Mouse (Mus musculus) embryo, embryonic 11 days (tissue): ENCODE measurements around the gene Rasa3.

ENCODE experiments used
- DNase-seq: peaks from one replicate; pipeline ENCODE4 v3.0.0-alpha.2; 2015

Gene Rasa3

GRCm38 (mm10) chr8:13614136-13614535, 63.3 kb downstream of the Rasa3 start:
- no peak for DNase-seq

DNA sequence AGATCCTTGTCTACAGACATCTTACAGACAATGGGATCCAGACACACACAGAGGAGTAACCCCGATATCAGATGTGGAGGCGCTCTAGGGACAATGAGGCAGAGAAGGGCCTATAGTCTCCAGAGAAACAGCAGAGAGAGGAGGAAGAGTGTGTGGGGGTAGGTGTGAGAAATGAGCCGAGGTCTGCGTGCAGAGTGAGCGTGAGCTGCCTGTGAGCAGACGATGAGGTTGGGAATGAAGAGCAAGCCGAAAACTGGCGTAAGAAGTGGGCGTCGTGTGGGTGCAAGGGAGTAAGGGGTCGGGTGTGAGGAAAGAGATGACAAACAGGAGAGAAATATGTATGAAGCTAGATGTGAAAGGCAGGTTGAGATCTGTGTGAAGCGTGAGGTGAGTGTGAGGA, 65.7 kb downstream of the Rasa3 start:
- no peak for DNase-seq

- no peak for DNase-seq
These were observed 67.4 kb downstream of the Rasa3 start for GRCm38 (mm10) chr8:13609971-13610370.

DNA sequence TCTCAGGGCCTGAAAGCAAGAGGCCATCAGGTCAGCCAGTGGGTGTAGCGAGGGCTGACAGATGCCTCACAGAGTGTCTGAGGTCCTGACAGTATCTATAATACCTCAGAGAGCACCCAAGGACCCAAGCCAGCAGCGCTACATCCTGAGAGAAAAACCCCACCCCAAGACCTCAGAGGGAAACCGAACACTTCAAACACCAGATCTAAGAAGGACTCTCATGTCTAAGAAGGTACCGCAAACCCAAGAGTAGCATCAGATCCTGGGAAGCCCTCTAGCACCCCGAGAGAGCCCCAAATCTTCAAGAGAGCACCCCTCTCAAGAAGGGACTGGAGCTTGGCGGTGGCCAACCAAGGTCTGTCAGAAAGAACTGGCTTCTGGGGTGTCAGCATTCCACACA, 68.5 kb downstream of the Rasa3 start:
- DNase-seq = no peak

DNA sequence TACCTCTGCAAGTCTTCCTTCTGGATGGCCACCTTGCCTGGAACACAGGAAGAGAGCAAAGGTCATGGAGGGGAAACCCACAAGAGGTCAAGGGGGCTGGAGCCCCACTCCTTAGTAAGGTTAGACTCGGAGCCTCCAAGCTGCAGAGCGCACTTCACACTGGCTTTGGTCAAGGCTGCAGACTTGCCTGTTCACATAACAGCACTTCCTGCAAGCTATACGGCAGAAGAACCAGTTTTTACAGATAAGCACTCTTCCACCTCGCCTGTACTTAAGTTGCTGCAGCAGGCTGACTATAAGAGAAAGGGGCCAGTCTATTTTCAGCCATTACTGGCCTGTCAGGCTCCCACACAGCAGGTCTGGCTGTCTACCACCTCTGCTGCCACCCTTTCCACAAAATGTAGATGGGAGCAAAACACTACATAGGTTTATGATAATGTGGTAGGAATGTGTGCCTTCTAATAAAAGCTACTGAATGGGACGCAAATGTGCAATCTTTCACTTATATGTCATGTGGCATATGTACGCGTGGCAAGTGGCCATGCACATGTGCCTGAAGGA, 71.4 kb downstream of the Rasa3 start:
- DNase-seq = no peak

GRCm38 (mm10) chr8:13602621-13603020, 74.8 kb downstream of the Rasa3 start:
- peak; percentile 55 for DNase-seq

DNA sequence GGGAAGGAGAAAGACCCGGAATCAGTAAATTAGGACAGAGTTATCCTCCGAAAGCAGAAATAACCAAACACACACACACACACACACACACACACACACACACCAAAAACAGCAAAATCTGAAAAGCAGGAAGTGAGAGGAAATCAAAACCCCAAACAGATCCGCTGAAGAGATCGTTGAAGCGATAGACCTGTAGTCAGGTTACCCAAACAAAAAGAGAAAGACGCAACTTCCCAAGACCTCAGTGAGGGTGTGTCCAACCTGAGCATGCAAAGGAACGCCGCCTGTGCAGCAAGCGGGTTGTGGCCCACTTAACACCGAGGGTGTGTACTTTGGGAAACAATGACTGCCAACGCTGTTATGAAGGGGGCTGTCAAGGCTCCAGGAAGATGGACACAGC, 76.2 kb downstream of the Rasa3 start:
- DNase-seq = no peak

- DNase-seq = no peak
These were observed 76.7 kb downstream of the Rasa3 start for GRCm38 (mm10) chr8:13600716-13601115.

GRCm38 (mm10) chr8:13600204-13600603, 77.2 kb downstream of the Rasa3 start:
- DNase-seq = peak; percentile 14

DNA sequence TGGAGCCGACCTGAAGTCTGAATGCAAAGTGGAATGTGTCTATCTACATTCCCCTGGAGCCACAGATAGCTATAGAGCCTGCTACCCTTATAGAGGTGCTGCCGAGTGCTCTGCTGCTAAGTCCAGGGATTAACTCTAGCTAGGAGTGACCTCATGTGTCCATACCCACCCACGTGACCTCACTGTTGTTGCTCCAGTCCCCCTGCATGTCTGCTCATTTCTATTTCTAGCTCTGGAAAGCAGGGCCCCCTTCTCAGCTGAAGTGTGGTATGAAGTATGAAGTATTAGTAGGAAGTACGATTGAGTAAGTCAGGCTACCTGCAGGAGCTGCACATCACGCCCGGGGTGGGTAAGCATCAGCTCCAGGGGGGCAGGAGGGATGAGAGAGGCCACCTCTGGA, 79.6 kb downstream of the Rasa3 start:
- no peak for DNase-seq

GRCm38 (mm10) chr8:13595861-13596260, 81.5 kb downstream of the Rasa3 start:
- DNase-seq = no peak

DNA sequence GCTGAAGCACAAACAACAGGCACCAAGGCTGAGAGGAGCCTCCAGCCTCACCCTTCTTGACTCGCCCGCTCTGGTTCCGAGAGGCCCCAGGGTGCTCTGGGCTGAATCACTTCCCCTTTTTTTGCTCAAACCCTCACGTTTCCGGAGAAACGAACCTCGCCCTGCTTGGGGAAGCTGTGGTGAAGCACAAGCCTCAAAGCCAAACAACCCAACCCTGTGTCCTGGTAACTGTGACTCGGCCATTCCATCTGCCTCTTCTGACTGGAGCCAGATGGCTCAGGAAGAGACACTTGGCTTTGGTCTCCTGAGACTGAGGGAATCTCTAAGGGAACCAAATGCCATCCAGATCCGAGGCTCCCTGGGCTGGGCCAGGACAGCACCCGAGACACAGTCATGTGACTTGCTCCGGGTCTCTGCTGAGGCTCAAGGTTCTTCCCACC, 82.5 kb downstream of the Rasa3 start:
- no peak for DNase-seq

- no peak for DNase-seq
These were observed 84.1 kb downstream of the Rasa3 start for GRCm38 (mm10) chr8:13593340-13593739.

DNA sequence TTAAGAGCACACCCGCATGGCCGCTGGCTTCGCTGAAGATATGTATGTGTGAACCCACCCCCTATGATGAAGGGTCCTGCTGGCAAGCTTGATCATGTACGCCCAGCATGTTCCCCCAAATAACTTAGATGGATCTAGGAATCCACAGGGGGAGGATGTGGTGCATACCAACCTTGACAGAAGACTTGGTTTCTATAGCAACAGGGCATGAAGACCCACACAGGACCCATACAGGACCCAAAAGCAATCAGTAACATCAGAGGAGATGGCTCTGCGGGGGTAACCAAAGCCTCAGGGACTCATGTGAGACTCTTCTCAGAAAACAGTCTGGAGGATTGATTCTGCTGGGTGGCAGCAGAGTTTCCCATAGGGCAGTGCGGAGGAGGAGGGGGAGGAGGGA, 86.2 kb downstream of the Rasa3 start:
- DNase-seq = no peak

- no peak for DNase-seq
These were observed 88.3 kb downstream of the Rasa3 start for GRCm38 (mm10) chr8:13589071-13589470.

DNA sequence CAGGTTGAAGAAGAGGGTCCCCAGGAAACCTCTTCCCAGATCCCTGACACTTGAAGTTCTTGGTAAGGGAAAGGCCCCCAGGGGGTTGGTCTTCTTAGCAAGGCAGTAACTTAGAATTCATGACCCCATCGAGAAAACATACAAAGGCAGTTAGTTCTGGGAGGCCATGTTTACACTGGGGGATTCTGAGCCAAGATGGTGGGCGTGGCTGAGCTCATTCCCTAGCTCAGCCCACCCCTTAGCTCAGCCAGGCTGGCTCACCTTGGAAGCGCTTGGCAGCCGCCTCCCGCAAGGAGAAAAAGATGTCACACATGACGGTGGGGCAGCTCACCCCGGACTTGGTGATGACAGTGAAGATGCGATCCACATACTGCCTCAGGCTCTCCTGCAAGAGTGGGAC, 92.8 kb downstream of the Rasa3 start:
- no peak for DNase-seq

GRCm38 (mm10) chr8:13577869-13578268, 99.5 kb downstream of the Rasa3 start:
- DNase-seq = no peak

- no peak for DNase-seq
These were observed 105.4 kb downstream of the Rasa3 start for GRCm38 (mm10) chr8:13571999-13572398.

- DNase-seq = peak; percentile 36
These were observed 115.3 kb downstream of the Rasa3 start, which contains the start of gene 1700029H14Rik for GRCm38 (mm10) chr8:13562118-13562517. Gene 1700029H14Rik, minus strand, starts transcription at chr8:13562461.

DNA sequence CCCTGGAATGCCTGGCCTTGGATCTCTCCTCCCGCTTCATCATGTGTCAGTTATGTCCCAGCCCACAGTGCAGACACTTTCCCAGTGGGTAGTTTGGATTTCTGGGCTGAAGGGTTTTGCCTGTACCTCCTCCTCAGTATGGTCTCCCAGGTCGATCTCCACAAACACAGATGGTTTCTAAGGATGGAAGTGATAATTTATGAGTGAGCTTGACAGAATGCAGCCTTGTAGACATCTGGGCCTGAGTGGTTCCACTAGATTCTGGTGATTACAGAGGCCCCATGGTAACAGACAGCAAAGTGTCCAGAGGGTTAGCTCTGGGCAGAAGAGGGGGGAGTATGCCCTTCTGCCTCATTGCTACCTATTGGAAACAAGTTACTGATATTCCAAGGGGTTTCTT, 119.9 kb downstream of the Rasa3 start:
- DNase-seq = no peak

DNA sequence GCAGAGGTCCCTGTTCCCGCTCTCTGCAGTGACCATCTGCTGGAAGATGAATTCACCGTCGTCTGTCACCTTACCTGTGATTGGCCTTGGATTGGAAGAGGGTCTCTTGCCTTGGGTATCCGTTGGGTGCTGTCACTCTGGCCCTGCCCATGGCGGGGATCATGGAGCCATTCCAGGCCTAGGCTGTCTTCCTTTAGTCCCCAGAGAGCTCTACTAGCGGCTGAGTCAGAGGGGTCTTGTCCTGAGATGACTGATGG, 125.9 kb downstream of the Rasa3 start:
- DNase-seq = no peak

- DNase-seq = peak; percentile 89
These were observed 126.5 kb downstream of the Rasa3 start for GRCm38 (mm10) chr8:13550718-13551573.

- DNase-seq = no peak
These were observed 128.6 kb downstream of the Rasa3 start for GRCm38 (mm10) chr8:13548831-13549230.

DNA sequence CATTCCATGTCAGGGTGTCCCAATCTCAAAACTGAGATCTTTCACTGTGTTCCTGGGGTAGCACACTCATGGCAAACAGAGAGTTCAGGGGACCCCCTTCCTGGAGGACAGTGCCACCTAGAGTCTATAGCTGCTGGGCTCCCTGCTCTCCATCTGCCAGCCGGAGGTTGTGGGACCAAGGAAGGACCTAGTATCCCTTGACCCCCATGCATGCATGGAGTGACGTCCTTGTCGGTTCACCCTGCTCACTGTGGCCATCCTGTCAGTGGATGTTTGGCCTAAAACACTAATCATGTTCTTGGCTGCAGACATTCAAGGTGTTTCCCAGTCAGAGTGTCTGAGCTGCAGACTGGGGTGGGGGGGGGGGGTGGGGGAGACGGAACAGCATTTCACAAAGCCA, 129.2 kb downstream of the Rasa3 start:
- DNase-seq = peak; percentile 23

- DNase-seq = no peak
These were observed 131.0 kb downstream of the Rasa3 start for GRCm38 (mm10) chr8:13546421-13546820.
